Mouse (Mus musculus): ENCODE results near the gene Fam208b. TPM values are rescaled to one million over a fixed set of nuclear protein-coding genes. Genes with fewer than 3 reads are reported as not detected.
A peak's percentile ranks its signal among the peaks of the same experiment; 100 is the strongest.

Fam208b gene
- total and polyA plus RNA-seq, 2 experiments from 2014 or later: 4.4 to 9.8 TPM

GRCm38 (mm10) chr13:3645919-3646318 lies 35.0 kb upstream of the Fam208b start:
- ATAC-seq (ENCODE audit: insufficient read depth, low read depth): no peak
- no peaks in the 10 kb centered on the region for H3K9me3 ChIP-seq (replicated peaks; ENCODE audit: control insufficient read depth, low read length)
- 0 out of 2 replicates have a peak, but pooled peaks cover 4% of the 10 kb centered on the region for H3K36me3 ChIP-seq (replicated peaks; ENCODE audit: control insufficient read depth, insufficient read depth, low read length)
- 73% methylated on average over 3 of the region's 3 CpGs for WGBS
- H3K4me2 ChIP-seq (ENCODE audit: low read depth, low read length): no peak overlapping the region
- no peaks in the 10 kb centered on the region for H3K4me1 ChIP-seq (ENCODE audit: control insufficient read depth, insufficient read depth)
- H3K27me3 ChIP-seq (ENCODE audit: control insufficient read depth, insufficient read depth, low read length): no peaks in the 10 kb centered on the region
- TF ChIP-seq EP300 (IDR thresholded peaks at IDR 0.05; ENCODE audit: low read depth) (no peak), CTCF (IDR thresholded peaks at IDR 0.05; ENCODE audit: low read depth) (no peak)
- H3K9ac ChIP-seq (replicated peaks; ENCODE audit: low read depth, low read length): no peak overlapping the region
- H3K4me3 ChIP-seq (ENCODE audit: low read depth, low read length): no peak overlapping the region
- no peak overlapping the region for H3K27ac ChIP-seq (ENCODE audit: low read depth)
- no peak for DNase-seq (ENCODE audit: low spot score)

GRCm38 (mm10) chr13:3644871-3645270 lies 34.0 kb upstream of the Fam208b start:
- no peak overlapping the region for H3K27ac ChIP-seq (ENCODE audit: low read depth)
- ATAC-seq (ENCODE audit: insufficient read depth, low read depth) (no peak), DNase-seq (ENCODE audit: low spot score) (no peak)
- 0 out of 2 replicates have a peak, but pooled peaks cover under 1% of the 10 kb centered on the region for H3K36me3 ChIP-seq (replicated peaks; ENCODE audit: control insufficient read depth, insufficient read depth, low read length)
- TF ChIP-seq CTCF (IDR thresholded peaks at IDR 0.05; ENCODE audit: low read depth): no peak
- no peak for TF ChIP-seq EP300 (IDR thresholded peaks at IDR 0.05; ENCODE audit: low read depth)
- H3K4me1 ChIP-seq (ENCODE audit: control insufficient read depth, insufficient read depth): no peaks in the 10 kb centered on the region
- H3K4me3 ChIP-seq (ENCODE audit: low read depth, low read length): no peak overlapping the region
- H3K9me3 ChIP-seq (replicated peaks; ENCODE audit: control insufficient read depth, low read length): no peaks in the 10 kb centered on the region
- H3K27me3 ChIP-seq (ENCODE audit: control insufficient read depth, insufficient read depth, low read length): no peaks in the 10 kb centered on the region
- H3K4me2 ChIP-seq (ENCODE audit: low read depth, low read length): no peak overlapping the region
- H3K9ac ChIP-seq (replicated peaks; ENCODE audit: low read depth, low read length): no peak overlapping the region
- 89% methylated on average over 5 of the region's 5 CpGs for WGBS

DNA sequence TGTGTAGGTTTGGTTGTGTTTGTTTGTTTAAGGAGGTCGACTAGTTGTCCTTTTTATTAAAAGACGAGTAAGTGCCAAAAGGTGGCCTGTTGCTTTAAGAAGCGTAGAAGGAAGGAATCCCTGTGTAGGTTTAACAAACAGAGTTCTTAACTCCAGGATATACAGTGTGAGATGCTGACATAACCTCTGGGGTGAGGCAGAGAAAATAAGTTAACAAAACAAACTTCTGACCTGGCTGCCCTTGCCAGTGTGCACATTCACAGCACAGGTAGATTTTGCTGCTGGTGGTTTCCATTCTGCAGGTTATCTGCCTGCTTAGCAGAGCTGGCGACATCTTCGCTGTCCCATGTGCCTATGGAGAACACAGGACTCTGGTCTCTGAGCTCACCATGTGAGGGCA lies 31.6 kb upstream of the Fam208b start:
- ATAC-seq (ENCODE audit: insufficient read depth, low read depth) (no peak), DNase-seq (ENCODE audit: low spot score) (no peak)
- H3K9ac ChIP-seq (replicated peaks; ENCODE audit: low read depth, low read length): no peak overlapping the region
- H3K4me1 ChIP-seq (ENCODE audit: control insufficient read depth, insufficient read depth): no peaks in the 10 kb centered on the region
- 74% methylated on average over 5 of the region's 5 CpGs for WGBS
- H3K36me3 ChIP-seq (replicated peaks; ENCODE audit: control insufficient read depth, insufficient read depth, low read length): no peaks in the 10 kb centered on the region
- no peak overlapping the region for H3K4me2 ChIP-seq (ENCODE audit: low read depth, low read length)
- TF ChIP-seq CTCF (IDR thresholded peaks at IDR 0.05; ENCODE audit: low read depth) (no peak), EP300 (IDR thresholded peaks at IDR 0.05; ENCODE audit: low read depth) (no peak)
- no peaks in the 10 kb centered on the region for H3K27me3 ChIP-seq (ENCODE audit: control insufficient read depth, insufficient read depth, low read length)
- no peak overlapping the region for H3K27ac ChIP-seq (ENCODE audit: low read depth)
- no peaks in the 10 kb centered on the region for H3K9me3 ChIP-seq (replicated peaks; ENCODE audit: control insufficient read depth, low read length)
- H3K4me3 ChIP-seq (ENCODE audit: low read depth, low read length): no peak overlapping the region

GRCm38 (mm10) chr13:3642049-3642448 lies 31.1 kb upstream of the Fam208b start:
- H3K27ac ChIP-seq (ENCODE audit: low read depth): no peak overlapping the region
- TF ChIP-seq EP300 (IDR thresholded peaks at IDR 0.05; ENCODE audit: low read depth) (no peak), CTCF (IDR thresholded peaks at IDR 0.05; ENCODE audit: low read depth) (peak; percentile 52)
- no peaks in the 10 kb centered on the region for H3K36me3 ChIP-seq (replicated peaks; ENCODE audit: control insufficient read depth, insufficient read depth, low read length)
- H3K27me3 ChIP-seq (ENCODE audit: control insufficient read depth, insufficient read depth, low read length): no peaks in the 10 kb centered on the region
- no peaks in the 10 kb centered on the region for H3K9me3 ChIP-seq (replicated peaks; ENCODE audit: control insufficient read depth, low read length)
- no peak overlapping the region for H3K4me3 ChIP-seq (ENCODE audit: low read depth, low read length)
- DNase-seq (ENCODE audit: low spot score) (no peak), ATAC-seq (ENCODE audit: insufficient read depth, low read depth) (0 out of 2 replicates have a peak, but pooled peaks have one; percentile 58)
- 68% methylated on average over 9 of the region's 9 CpGs for WGBS
- H3K9ac ChIP-seq (replicated peaks; ENCODE audit: low read depth, low read length): no peak overlapping the region
- H3K4me2 ChIP-seq (ENCODE audit: low read depth, low read length): no peak overlapping the region
- no peaks in the 10 kb centered on the region for H3K4me1 ChIP-seq (ENCODE audit: control insufficient read depth, insufficient read depth)

DNA sequence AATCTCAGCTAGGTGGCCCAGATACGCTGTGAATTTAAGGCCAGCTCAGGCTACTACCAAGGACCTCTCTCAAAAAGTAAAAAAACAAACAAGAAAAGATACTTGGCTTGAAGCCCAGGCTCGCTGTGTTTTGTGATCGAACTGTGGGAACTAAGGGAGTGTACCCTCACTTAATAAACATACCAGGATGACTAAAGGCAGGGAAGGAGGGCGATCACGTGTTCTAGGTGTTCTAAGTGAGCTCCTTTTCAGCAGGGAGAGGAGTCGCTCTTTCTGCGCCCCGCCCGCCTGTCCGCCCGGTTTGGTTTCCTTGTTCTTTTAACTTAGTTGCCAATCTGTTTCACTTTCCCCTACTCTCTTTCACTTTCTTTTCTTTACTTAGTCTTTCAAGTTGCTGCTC lies 25.9 kb upstream of the Fam208b start:
- H3K4me2 ChIP-seq (ENCODE audit: low read depth, low read length): peak overlapping the region; percentile 26; the same call in 1 of the 2 replicates
- H3K27ac ChIP-seq (ENCODE audit: low read depth): no peak overlapping the region
- 55% methylated on average over 11 of the region's 11 CpGs for WGBS
- ATAC-seq (ENCODE audit: insufficient read depth, low read depth) (no peak), DNase-seq (ENCODE audit: low spot score) (no peak)
- H3K4me1 ChIP-seq (ENCODE audit: control insufficient read depth, insufficient read depth): no peaks in the 10 kb centered on the region
- peak overlapping the region; percentile 10; the same call in 1 of the 2 replicates for H3K4me3 ChIP-seq (ENCODE audit: low read depth, low read length)
- H3K9me3 ChIP-seq (replicated peaks; ENCODE audit: control insufficient read depth, low read length): no peaks in the 10 kb centered on the region
- H3K9ac ChIP-seq (replicated peaks; ENCODE audit: low read depth, low read length): no peak overlapping the region
- TF ChIP-seq EP300 (IDR thresholded peaks at IDR 0.05; ENCODE audit: low read depth): no peak
- no peak for TF ChIP-seq CTCF (IDR thresholded peaks at IDR 0.05; ENCODE audit: low read depth)
- H3K36me3 ChIP-seq (replicated peaks; ENCODE audit: control insufficient read depth, insufficient read depth, low read length): no peaks in the 10 kb centered on the region
- no peaks in the 10 kb centered on the region for H3K27me3 ChIP-seq (ENCODE audit: control insufficient read depth, insufficient read depth, low read length)

GRCm38 (mm10) chr13:3635076-3635475 lies 24.2 kb upstream of the Fam208b start:
- H3K4me1 ChIP-seq (ENCODE audit: control insufficient read depth, insufficient read depth): no peaks in the 10 kb centered on the region
- DNase-seq (ENCODE audit: low spot score) (no peak), ATAC-seq (ENCODE audit: insufficient read depth, low read depth) (no peak)
- H3K27me3 ChIP-seq (ENCODE audit: control insufficient read depth, insufficient read depth, low read length): no peaks in the 10 kb centered on the region
- WGBS: 83% methylated on average over 3 of the region's 3 CpGs
- H3K36me3 ChIP-seq (replicated peaks; ENCODE audit: control insufficient read depth, insufficient read depth, low read length): no peaks in the 10 kb centered on the region
- TF ChIP-seq CTCF (IDR thresholded peaks at IDR 0.05; ENCODE audit: low read depth) (no peak), EP300 (IDR thresholded peaks at IDR 0.05; ENCODE audit: low read depth) (no peak)
- no peak overlapping the region for H3K27ac ChIP-seq (ENCODE audit: low read depth)
- no peaks in the 10 kb centered on the region for H3K9me3 ChIP-seq (replicated peaks; ENCODE audit: control insufficient read depth, low read length)
- H3K9ac ChIP-seq (replicated peaks; ENCODE audit: low read depth, low read length): no peak overlapping the region
- no peak overlapping the region for H3K4me2 ChIP-seq (ENCODE audit: low read depth, low read length)
- no peak overlapping the region for H3K4me3 ChIP-seq (ENCODE audit: low read depth, low read length)
